Mouse (Mus musculus): ENCODE data around the gene Srcin1. TPM values are rescaled to one million over a fixed set of nuclear protein-coding genes. Genes with fewer than 3 reads are reported as not detected.

The Srcin1 gene
- polyA plus RNA-seq, 1 experiment from 2014 or later, result 2.0 TPM

DNA sequence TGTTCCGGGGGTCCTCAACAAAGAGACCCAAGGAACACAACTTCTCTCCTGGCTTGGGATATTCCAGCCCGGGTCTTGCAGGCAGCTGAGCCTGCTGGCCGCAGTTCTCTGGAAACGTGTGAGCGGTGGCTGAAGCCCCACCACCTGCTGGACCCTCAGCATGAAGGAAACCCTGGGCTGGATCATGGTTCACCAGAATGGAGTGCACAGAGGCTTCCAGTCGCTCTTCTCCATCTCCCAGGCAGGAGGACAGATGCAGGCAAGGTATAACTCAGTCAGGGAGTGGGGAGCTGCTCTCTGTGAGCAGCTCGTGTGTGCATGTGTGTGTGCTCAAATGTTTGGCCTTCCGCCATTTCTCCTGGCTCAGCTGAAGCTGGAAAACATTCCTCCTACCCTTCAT lies 7.3 kb downstream of the Srcin1 start:
- peak; percentile 31; the same call in 1 of the 2 replicates for ATAC-seq (ENCODE audit: insufficient number of reproducible peaks, low FRiP score, low TSS enrichment, low read depth)
- Histone ChIP-seq H3K27ac (replicated peaks) (no peak overlapping the region), H3K9me3 (replicated peaks) (no peaks in the 10 kb centered on the region), H3K9ac (no peak overlapping the region), H3K4me2 (replicated peaks) (no peak overlapping the region), H3K36me3 (no peaks in the 10 kb centered on the region), H3K4me1 (peaks cover 68% of the 10 kb centered on the region), H3K27me3 (peaks cover 57% of the 10 kb centered on the region), H3K4me3 (replicated peaks) (no peak overlapping the region)
- WGBS, result 8% methylated on average over 8 of the region's 8 CpGs

DNA sequence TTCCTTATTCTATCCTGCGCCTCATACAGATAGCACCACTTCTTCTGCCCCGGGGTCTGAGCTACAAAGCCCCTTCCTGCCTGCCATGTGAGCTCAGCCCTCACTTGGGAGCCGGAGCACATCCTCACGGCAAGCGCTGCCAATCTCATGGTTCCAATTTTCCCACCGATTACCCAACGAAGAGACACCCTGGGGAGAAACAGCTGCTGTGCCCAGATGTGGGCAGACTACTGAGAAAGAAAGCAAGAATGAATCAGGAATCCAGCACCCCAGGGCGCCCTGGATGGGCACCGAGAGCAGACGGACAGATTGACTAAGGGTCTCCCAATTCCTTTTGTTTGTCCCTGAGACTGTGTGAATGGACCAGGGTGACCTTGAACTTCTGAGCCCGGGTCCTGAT lies 8.5 kb downstream of the Srcin1 start:
- no peak overlapping the region for H3K4me3 ChIP-seq (replicated peaks)
- H3K27me3 ChIP-seq, result peaks cover 49% of the 10 kb centered on the region
- H3K36me3 ChIP-seq, result no peaks in the 10 kb centered on the region
- H3K4me2 ChIP-seq (replicated peaks), result no peak overlapping the region
- no peak for ATAC-seq (ENCODE audit: insufficient number of reproducible peaks, low FRiP score, low TSS enrichment, low read depth)
- 9% methylated on average over 11 of the region's 11 CpGs for WGBS
- no peaks in the 10 kb centered on the region for H3K9me3 ChIP-seq (replicated peaks)
- H3K9ac ChIP-seq, result no peak overlapping the region
- H3K27ac ChIP-seq (replicated peaks), result no peak overlapping the region
- H3K4me1 ChIP-seq, result peaks cover 55% of the 10 kb centered on the region

DNA sequence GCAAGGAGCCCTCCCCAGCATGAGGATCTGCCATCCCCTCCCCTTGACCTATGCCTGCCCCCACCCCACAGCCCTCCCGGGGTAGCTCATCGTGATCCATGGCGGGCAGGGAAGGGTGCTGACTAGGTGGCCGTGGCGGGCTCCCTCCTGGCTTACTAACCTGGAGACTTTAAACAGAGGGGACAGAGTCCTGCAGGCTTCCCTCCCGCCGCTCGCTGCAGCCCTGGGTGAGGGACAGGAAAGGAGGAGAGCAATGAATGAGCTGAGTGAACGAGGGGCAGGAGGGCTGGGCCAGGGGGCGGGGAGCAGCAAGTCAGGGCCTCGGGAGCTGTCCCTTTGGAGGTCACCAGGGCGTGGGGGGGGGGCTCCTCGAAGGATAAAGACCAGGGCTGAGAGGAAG lies 9.4 kb downstream of the Srcin1 start:
- Histone ChIP-seq H3K4me1 (peaks cover 48% of the 10 kb centered on the region), H3K9me3 (replicated peaks) (no peaks in the 10 kb centered on the region), H3K27me3 (peaks cover 45% of the 10 kb centered on the region), H3K9ac (no peak overlapping the region), H3K4me3 (replicated peaks) (no peak overlapping the region), H3K4me2 (replicated peaks) (no peak overlapping the region), H3K36me3 (no peaks in the 10 kb centered on the region), H3K27ac (replicated peaks) (no peak overlapping the region)
- no peak for ATAC-seq (ENCODE audit: insufficient number of reproducible peaks, low FRiP score, low TSS enrichment, low read depth)
- WGBS, result 12% methylated on average over 13 of the region's 13 CpGs

DNA sequence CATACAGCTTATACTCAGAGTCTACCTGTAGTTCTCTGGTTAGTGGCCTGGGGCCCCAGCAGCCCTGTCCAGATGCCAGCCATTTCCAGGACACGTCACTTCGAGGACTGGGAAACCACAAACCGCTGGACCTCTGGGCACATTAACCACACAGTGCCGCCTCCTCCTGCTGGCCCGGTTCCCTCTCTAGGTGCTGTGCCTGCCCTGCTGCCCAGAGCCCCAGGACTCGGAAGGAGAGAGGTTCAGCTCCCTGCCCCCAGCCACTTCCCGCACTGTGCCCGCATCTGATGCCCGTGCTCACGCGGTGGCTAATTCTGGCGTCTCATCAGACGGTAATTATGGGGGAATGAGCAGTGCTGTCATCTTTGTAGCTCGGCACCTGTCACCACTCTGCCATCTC lies 12.3 kb downstream of the Srcin1 start:
- Histone ChIP-seq H3K4me2 (replicated peaks) (no peak overlapping the region), H3K4me1 (peaks cover 43% of the 10 kb centered on the region), H3K9ac (no peak overlapping the region), H3K27ac (replicated peaks) (no peak overlapping the region), H3K9me3 (replicated peaks) (no peaks in the 10 kb centered on the region), H3K27me3 (peaks cover 46% of the 10 kb centered on the region), H3K4me3 (replicated peaks) (no peak overlapping the region), H3K36me3 (no peaks in the 10 kb centered on the region)
- no peak for ATAC-seq (ENCODE audit: insufficient number of reproducible peaks, low FRiP score, low TSS enrichment, low read depth)
- WGBS, result 31% methylated on average over 14 of the region's 14 CpGs

DNA sequence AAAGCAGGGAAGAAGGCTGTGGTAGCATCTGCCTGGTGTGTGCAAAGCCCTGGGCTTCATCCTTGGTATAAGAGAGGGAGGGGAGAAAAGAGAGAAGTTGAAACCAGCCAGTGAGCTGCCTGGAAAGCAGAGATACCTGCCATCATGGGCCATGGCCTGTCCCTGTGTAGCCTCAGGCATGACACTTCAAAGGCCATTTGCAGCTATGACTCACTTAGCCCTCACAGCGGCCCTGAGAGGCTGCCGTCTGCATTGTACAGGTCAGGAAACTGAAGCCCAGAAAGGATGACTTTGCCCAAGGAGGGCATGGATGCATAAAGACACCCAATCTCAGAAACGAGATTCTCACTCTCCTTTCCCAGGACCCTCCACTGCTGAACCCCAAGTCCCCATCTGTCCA lies 13.4 kb downstream of the Srcin1 start:
- Histone ChIP-seq H3K9me3 (replicated peaks) (no peaks in the 10 kb centered on the region), H3K27me3 (peaks cover 46% of the 10 kb centered on the region), H3K9ac (no peak overlapping the region), H3K27ac (replicated peaks) (no peak overlapping the region), H3K4me3 (replicated peaks) (no peak overlapping the region), H3K36me3 (no peaks in the 10 kb centered on the region), H3K4me2 (replicated peaks) (no peak overlapping the region), H3K4me1 (peaks cover 31% of the 10 kb centered on the region)
- ATAC-seq (ENCODE audit: insufficient number of reproducible peaks, low FRiP score, low TSS enrichment, low read depth), result no peak
- WGBS, result 42% methylated on average over 3 of the region's 3 CpGs

- no peak overlapping the region for H3K4me3 ChIP-seq (replicated peaks)
- no peak overlapping the region for H3K4me2 ChIP-seq (replicated peaks)
- 28% methylated on average over 17 of the region's 17 CpGs for WGBS
- no peaks in the 10 kb centered on the region for H3K36me3 ChIP-seq
- no peak for ATAC-seq (ENCODE audit: insufficient number of reproducible peaks, low FRiP score, low TSS enrichment, low read depth)
- H3K9ac ChIP-seq, result no peak overlapping the region
- H3K27ac ChIP-seq (replicated peaks), result no peak overlapping the region
- peaks cover 29% of the 10 kb centered on the region for H3K27me3 ChIP-seq
- no peaks in the 10 kb centered on the region for H3K9me3 ChIP-seq (replicated peaks)
- peaks cover 20% of the 10 kb centered on the region; the same call in 1 of the 2 replicates for H3K4me1 ChIP-seq
Observed at GRCm38 (mm10) chr11:97560210-97560963, 15.6 kb downstream of the Srcin1 start.

GRCm38 (mm10) chr11:97559549-97559948 lies 16.4 kb downstream of the Srcin1 start:
- H3K27me3 ChIP-seq, result peaks cover 27% of the 10 kb centered on the region
- 45% methylated on average over 4 of the region's 4 CpGs for WGBS
- no peak overlapping the region for H3K9ac ChIP-seq

GRCm38 (mm10) chr11:97557885-97558284 lies 18.1 kb downstream of the Srcin1 start:
- no peak overlapping the region for H3K9ac ChIP-seq
- H3K36me3 ChIP-seq, result no peaks in the 10 kb centered on the region
- H3K4me2 ChIP-seq (replicated peaks), result no peak overlapping the region
- H3K4me1 ChIP-seq, result peaks cover 20% of the 10 kb centered on the region; the same call in 1 of the 2 replicates
- no peaks in the 10 kb centered on the region for H3K9me3 ChIP-seq (replicated peaks)
- H3K4me3 ChIP-seq (replicated peaks), result no peak overlapping the region
- no peak overlapping the region for H3K27ac ChIP-seq (replicated peaks)
- H3K27me3 ChIP-seq, result peaks cover 18% of the 10 kb centered on the region; the same call in 1 of the 2 replicates
- 52% methylated on average over 4 of the region's 4 CpGs for WGBS
- no peak for ATAC-seq (ENCODE audit: insufficient number of reproducible peaks, low FRiP score, low TSS enrichment, low read depth)

More at GRCm38 (mm10) chr11:97559549-97559948, 16.4 kb downstream of the Srcin1 start:
- peaks cover 20% of the 10 kb centered on the region; the same call in 1 of the 2 replicates for H3K4me1 ChIP-seq
- H3K9me3 ChIP-seq (replicated peaks), result no peaks in the 10 kb centered on the region
- no peak overlapping the region for H3K4me2 ChIP-seq (replicated peaks)
- no peak overlapping the region for H3K4me3 ChIP-seq (replicated peaks)
- no peak for ATAC-seq (ENCODE audit: insufficient number of reproducible peaks, low FRiP score, low TSS enrichment, low read depth)
- H3K27ac ChIP-seq (replicated peaks), result no peak overlapping the region
- H3K36me3 ChIP-seq, result no peaks in the 10 kb centered on the region

DNA sequence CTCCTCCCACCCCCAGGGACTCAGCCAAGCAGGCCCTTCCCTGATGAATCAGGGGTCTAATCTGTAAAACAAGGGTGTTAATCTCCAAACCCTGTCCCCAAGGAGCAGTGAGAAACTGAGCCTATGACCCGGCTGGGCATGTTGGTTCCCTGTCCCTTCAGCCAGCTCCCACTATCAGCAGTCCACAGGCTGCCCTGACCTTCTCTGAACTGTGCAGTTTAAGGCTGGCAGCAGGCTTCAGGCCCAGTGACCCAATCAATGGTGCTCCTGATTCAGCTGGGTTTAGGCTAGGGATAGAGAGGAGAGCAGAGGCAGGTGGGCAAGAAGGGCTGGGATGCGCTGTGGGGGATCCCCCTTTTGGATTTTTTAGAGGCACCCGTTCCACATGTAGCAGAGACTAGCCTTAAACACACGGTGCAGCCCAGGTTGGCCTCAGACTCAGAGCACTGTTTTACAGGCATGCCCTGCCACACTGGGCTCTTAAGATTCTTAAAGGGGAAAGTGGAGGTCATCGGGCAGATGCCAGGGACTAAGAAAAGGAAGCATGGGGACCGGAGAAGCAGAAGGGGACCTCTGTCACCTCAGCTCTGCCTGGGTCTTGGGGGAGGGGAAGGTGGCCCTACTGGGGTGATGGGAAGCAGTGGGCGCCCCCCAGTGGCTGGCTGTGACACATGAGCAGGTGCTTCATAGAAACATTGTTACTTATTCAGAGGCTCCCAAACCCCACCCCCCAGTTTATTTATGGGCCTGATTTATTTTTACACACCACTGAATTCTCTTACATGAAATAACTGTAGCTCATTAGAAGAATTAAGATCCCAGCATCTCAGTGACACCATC lies 19.2 kb downstream of the Srcin1 start:
- no peak for ATAC-seq (ENCODE audit: insufficient number of reproducible peaks, low FRiP score, low TSS enrichment, low read depth)
- 18% methylated on average over 7 of the region's 7 CpGs for WGBS
- peaks cover 22% of the 10 kb centered on the region for H3K27me3 ChIP-seq

GRCm38 (mm10) chr11:97555144-97555543 lies 20.8 kb downstream of the Srcin1 start:
- 41% methylated on average over 6 of the region's 6 CpGs for WGBS
- no peak overlapping the region for H3K4me2 ChIP-seq (replicated peaks)
- H3K27me3 ChIP-seq, result peaks cover 35% of the 10 kb centered on the region
- no peak overlapping the region for H3K27ac ChIP-seq (replicated peaks)
- H3K4me1 ChIP-seq, result peaks cover 12% of the 10 kb centered on the region
- H3K9me3 ChIP-seq (replicated peaks), result no peaks in the 10 kb centered on the region
- H3K4me3 ChIP-seq (replicated peaks), result no peak overlapping the region
- H3K9ac ChIP-seq, result no peak overlapping the region
- no peak for ATAC-seq (ENCODE audit: insufficient number of reproducible peaks, low FRiP score, low TSS enrichment, low read depth)
- H3K36me3 ChIP-seq, result no peaks in the 10 kb centered on the region

More for the DNA sequence above, 19.2 kb downstream of the Srcin1 start:
- Histone ChIP-seq H3K4me1 (peaks cover 21% of the 10 kb centered on the region), H3K4me2 (replicated peaks) (no peak overlapping the region), H3K27ac (replicated peaks) (no peak overlapping the region), H3K9me3 (replicated peaks) (no peaks in the 10 kb centered on the region), H3K9ac (no peak overlapping the region), H3K4me3 (replicated peaks) (no peak overlapping the region), H3K36me3 (no peaks in the 10 kb centered on the region)

DNA sequence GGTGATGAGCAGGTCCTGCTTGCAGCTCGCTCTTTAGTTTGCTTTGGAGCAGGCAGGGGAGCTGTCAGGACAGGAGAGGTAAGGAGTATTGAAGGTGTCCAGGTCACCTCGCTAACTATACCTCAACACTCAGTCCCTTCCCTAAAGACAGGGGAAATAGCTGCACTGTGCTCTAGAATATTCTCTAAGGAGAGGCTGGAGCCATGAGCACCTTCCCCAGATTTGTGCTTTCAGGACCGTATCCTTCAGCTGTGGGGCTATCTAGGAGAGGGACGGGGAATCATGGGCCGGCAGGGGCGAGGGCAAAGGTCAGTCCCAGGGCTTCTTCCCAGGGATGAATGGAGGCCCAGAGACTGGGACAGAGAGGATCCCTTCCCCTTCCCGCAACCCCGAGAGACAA lies 23.8 kb downstream of the Srcin1 start:
- Histone ChIP-seq H3K4me2 (replicated peaks) (no peak overlapping the region), H3K27ac (replicated peaks) (no peak overlapping the region), H3K36me3 (no peaks in the 10 kb centered on the region), H3K4me3 (replicated peaks) (no peak overlapping the region), H3K9ac (no peak overlapping the region), H3K27me3 (peaks cover 59% of the 10 kb centered on the region), H3K9me3 (replicated peaks) (no peaks in the 10 kb centered on the region), H3K4me1 (peaks cover 6% of the 10 kb centered on the region)
- WGBS, result 19% methylated on average over 8 of the region's 8 CpGs
- ATAC-seq (ENCODE audit: insufficient number of reproducible peaks, low FRiP score, low TSS enrichment, low read depth), result no peak

Data from embryonic facial prominence, embryonic 15.5 days (tissue).